Mouse (Mus musculus) kidney, adult 8-10 months (tissue): Measurements from ENCODE around the gene Slc46a3.
A peak's percentile ranks its signal among the peaks of the same experiment; 100 is the strongest.

Experiments used
- DNase-seq, 2 experiments: peaks; one replicate each; pipeline ENCODE4 v3.0.0; 2022

The Slc46a3 gene

GRCm38 (mm10) chr5:147839418-147839817, 55.2 kb downstream of the Slc46a3 start:
- DNase-seq: no peak

- DNase-seq: peak in 1 of 2 experiments; percentile 23
Observed at GRCm38 (mm10) chr5:147834841-147835500, 59.6 kb downstream of the Slc46a3 start.

- DNase-seq: no peak
Observed at GRCm38 (mm10) chr5:147832842-147833241, 61.8 kb downstream of the Slc46a3 start.

GRCm38 (mm10) chr5:147828846-147829245, 65.8 kb downstream of the Slc46a3 start:
- no peak for DNase-seq
